Mouse (Mus musculus) c-Kit-positive CD71-positive TER-119-negative erythroid progenitor cells, embryonic 14.5 days (primary cell): Measurements from ENCODE around the gene Zfp219.

Source experiments
- DNase-seq: peaks from one replicate; pipeline ENCODE4 v3.0.0-alpha.2; 2013; ENCODE audit warnings: low read depth

Gene Zfp219

DNA sequence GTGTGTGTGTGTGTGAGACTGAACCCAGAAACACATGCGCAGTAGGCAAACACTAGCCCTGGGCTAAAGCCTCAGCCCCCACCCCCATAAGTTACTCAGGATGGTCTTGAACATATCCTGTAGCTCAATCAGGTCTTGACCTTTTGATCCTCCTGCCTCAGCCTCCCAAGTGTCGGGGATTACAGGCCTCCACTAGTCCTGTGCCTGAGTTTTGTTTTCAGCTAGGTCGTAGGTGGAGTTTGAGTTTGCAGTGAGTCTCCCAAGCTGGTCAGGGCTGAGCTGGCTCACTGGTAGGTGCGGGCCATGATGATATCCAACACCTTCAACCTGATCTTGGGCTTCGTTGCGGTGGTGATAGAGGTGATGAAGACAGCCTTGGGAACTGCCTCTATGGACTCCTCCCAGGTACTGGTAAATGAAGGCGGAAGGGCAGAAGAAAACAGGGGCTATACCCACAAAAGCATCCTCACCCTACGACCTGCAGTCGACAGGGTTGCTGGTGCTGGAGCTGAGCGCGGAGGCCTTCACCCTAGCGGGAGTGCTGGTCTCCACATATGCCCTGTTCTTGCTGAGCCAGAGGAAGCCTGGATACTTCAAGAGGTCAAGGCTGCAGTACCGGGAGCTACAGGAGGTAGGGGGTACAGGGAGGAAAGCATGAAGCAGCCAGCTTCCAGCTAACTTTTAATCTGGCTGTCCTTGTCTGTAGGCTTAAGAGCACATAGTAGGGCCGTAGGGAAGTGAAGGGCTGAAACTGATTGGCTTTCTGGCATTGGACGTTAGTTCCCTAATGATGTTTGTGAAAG, 2.1 kb downstream of the Zfp219 start:
- DNase-seq = no peak

DNA sequence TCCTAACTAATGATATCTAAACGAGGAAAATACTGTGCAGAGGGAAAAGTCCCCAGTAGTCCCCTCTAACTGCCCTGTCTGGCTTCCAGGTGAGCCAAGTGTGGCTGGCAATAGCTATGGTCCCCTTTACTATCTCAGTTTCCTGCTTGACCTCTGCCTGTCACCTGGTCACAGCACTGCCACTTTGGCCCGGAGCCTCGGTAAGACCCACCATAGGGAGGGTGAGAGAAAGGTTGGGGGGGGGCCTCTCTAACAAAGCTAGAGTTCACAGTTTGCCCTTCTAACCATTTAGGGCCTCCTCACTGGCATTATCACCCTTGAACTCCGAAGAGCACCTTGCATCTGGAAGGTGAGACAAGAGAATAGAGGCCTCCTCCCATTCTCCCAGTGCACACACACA, 2.9 kb downstream of the Zfp219 start:
- DNase-seq = no peak

DNA sequence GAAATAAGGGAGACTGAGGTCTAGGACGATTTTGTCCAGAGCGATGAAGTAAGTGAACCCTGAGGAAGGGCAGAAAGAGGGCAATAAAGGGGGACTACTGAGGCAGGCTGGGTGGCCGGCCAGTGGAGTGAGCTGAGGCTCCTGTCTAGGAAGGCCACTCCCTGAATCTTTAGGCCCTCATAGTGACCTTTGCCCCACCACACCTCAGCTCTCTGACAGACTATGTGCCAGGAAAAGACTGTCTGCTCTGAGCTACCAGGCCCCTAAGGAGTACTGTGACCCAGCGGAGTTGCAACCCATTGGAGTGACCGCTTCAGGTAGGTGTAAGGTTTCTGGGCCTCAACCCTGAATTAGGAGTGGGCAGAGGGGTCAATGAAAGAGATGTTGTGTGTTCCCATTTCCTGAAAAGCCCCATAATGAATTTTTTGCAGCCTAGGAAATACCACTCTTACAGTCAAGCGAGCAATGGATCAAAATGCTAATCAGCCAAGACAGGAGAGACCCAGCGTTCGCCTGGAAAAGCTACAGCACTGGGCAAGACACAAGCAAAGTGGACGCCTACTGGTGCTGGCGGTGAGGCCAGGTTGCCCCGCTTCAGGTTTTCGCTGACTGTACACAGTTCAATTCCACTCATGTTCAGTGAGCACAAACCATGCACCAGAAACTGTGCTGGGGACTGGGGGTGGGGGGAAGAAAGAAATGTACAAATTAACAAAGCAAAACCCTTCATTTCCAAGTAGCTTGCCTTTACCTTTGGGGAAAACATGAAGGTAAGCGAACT, 3.7 kb downstream of the Zfp219 start:
- DNase-seq = no peak

DNA sequence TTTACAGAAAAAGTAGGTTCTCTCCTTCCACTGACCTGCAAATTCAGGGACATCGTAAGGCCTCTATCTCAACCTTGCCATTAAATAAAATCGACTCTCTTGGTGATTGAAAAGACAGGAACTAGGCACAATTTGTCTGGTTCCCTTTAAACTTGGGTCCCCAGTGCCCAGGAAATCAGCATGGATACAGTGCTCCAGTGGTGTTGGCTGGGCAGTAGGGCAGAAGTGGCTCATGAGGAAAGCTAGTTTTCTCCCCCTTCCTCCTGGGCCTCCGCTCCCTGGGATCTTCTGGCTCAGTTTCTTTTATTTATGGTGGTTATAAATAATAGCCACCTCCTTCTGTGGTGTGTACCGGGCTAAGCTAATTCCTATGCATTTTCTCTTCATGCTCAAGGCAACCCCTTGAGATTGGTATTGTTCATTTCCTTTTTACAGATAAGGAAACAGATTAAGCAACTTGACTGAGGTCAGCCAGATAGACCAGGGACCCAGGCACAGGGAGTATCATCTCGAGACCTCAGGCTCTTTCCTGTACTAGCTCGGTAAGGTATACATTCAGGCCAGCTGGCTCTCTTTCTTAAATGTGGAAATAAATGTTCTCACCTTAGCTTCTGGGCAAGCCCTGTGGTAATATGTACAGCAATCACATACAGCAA, 5.0 kb downstream of the Zfp219 start, which contains the start of gene Tmem253:
Tmem253 (plus strand) TSS at position 214 of the 656 bp plus-strand sequence.
- no peak for DNase-seq

DNA sequence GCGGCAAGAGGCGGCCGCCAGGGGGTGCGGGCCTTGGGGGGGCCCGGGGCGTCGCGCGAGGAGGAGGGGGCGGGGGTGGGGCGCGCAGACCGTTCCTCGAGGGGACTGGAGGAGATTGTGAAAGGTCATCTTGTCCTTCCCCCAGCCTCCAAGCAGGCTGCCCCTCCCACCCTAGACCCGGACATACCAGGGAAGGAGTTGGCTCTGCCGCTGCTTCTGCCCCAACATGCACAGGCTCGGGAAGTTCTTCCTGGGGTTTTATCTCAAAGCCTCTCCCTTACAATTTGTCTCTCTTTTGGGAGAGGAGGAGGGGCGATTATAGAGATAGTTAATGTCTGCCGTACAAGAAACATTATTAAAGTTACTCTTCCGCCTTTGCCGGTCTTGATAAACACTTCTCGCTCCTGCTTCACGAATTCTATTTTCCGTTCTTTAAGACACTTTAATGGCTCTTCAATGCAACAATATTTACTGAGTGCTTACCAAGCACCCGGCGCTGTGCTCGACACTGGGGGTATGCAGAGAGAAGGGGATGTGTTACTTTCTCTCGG, 5.7 kb downstream of the Zfp219 start:
- no peak for DNase-seq

DNA sequence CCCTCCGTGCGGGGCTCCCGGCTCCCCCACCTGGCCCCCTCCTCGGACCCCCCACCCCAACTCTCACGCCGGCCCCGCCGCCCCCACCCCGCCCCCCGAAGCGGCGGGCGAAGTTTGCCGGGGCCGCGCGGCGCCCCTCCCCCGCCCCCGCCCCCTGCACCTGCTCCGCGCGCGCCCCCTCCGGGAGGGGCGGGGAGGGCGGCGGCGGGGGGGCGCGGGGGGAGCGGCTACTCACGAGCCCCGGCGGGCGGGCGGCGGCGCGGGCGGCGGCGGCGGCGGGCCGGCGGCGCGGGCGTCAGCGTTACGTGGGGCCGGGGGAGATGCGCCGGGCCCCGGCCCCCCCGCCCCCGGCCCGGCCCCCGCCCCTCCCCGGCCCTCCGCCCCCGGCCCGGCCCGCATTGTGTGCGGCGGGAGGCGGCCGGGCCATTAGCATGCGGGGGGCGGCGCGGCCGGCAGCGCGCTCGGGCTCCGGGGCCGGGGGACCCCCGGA, 6.2 kb downstream of the Zfp219 start:
- no peak for DNase-seq

DNA sequence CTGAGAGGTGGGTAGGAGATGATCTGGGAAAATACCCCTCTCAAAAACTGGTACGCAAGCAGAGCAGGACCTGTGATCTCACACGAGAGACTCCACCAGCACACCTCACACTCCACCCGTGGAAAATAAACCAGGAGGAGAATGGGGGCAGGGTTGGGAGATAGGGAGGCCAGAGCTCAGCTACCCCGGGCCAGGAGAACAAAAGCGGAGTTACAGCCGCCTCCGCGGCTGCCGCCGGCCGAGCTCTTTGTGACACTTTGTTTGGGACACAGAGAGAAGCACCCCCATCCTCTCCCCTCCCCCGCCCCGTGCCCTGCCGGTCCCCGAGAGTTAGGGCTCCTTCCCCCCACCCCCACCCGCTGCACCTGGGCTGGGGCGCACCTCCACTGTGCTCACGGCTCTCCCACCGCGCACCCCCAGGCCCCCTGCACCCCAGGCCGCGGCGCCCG, 6.7 kb downstream of the Zfp219 start:
- no peak for DNase-seq

DNA sequence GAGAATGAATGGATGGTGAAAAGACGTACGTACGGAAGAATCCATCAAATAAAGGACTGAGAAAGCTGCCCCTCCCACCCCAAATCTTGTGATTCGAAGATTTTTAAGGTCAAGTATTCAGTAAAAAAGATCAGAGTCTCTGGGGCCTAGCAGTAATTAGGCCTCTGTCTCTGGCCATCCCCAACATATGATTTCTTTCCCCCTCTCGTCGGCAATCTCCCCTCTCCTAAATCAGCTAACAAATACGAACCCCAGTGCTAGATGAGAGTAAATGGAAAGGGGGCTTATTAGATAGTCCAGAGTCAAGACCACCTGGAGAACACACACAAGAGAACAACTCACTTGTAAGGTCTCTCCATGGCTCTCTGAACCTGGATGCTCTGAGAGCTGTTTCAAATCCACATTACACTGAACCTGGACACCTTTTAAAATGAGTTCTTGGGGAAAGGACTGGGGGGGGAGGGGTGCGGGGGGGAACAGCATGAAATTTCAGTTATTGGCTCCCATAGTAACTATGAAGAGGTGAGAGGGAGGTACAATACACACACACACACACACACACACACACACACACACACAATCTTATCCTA, 7.4 kb downstream of the Zfp219 start:
- DNase-seq = no peak

DNA sequence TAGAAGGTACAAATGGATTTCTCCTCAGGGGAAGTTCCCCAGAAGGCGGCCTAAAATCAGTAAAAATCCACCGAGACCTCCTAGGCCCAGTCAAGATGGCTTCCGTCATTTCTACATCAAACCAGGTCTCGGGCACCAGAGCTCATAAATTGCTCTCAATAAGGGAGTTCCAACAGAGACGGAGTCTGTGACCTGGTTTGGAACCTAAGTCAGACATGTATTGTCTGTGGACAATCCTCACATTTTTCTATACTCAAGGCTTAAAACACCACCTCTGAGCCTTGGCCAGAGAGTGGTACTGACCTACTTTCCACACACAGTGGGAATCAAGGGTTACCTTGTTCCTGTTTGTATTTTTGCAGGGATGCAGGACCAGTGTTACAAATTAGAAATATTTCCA, 8.0 kb downstream of the Zfp219 start:
- no peak for DNase-seq

DNA sequence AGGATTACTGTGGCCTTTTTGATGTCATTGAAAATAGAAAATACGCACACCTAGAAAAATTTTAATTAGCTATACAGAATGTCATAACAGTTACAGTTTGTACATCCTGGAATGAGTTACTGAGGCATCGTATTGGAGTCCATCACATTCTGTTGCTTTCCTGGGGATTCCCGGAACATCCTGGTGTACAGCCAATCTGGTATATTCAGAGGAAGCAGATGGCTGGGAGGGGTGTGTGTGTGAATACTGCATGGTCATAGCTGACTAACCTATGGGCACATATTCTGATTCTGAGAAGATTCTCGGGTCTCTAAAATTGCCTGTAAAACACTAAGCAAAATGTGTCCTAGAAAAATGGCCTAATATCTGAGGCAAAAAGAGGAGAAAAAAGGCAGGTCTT, 8.4 kb downstream of the Zfp219 start:
- DNase-seq = no peak

DNA sequence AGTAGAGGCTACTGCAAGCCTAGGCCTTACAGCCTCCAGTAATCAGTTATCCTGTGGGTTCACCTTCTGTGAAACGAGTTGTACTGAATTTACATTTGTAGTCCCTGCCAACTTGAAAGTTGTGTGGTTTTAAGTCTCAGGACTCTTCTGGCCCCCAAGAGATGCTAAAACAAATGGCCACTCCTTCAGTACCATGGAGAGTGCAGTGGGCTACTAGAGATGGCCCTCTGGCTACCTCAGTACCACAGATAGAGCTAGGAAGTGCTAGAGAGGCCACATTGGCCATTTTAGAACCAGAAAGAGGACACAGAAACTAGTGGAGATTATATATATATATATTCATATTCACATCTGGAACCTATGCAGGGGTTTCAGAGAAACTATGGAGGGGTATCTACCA, 8.8 kb downstream of the Zfp219 start:
- no peak for DNase-seq

DNA sequence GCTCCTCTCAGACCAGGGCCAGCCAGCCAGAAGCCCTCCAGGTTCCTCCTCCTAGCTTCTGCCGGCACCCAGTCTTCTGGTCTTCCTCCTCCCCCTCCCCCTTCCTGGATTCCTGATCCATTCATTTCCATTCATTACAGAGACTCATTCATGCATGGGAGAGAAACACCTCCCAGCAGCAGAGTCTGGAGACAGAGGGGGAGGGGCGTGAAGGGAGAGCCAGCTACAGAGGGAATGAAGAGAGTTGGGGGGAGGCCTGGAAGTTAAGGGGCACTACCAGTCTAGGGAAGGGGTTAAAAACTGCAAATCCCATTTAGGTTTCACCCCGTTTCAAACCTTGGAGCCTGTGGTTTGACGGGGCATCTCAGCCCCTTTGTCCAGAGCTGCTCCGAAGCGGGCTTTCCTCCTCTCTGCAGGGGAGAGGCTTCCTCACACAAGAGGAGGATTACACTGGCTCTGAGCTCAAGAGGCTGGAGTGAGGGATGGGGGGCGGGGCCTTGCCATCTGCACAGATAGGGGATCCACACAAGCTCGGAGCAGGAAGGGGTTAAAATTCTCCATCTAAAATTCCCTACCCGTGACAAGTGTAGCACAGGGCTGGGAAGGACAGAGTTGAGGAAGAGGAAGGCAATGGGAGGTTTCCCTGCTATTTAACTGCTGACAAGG, 10.0 kb downstream of the Zfp219 start:
- DNase-seq = no peak

DNA sequence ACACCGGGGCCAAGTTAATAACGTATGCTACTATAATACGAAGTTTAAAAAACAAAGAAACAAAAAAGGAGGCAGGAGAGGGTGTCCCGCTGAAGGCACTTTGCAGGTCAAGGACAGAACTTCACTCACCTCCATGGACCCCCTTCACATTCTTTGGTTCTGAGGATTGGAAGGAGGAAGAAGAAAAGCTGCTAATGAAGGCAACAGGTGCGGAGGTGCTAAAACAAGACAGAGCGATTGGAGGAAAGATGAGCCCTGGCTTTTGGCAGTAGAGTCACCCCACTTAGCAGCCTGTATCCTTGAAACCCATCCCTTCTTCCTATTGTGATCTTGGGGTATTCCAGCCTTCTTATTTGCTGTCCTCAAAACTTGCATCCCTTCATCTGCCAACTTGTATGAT, 10.7 kb downstream of the Zfp219 start:
- DNase-seq = no peak

DNA sequence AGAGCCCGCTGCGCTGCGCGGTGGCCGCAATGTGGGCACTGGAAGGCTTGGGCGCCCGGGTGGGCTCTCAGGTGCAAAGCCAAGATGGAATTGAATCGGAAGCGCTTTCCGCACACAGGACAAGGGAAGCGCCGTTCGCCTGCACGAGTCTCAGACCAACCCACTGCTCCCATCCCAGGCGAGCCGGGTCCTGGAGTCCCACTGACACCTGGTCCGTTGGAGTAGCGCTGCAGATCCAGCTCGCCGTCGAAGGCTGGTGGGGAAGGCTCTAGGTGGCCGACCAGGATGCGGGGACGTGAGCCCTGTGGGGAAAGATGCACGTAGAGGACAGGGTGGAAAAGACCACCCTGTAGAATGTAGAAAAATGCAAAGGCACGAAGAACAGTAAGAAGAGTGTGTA, 11.2 kb downstream of the Zfp219 start:
- no peak for DNase-seq

DNA sequence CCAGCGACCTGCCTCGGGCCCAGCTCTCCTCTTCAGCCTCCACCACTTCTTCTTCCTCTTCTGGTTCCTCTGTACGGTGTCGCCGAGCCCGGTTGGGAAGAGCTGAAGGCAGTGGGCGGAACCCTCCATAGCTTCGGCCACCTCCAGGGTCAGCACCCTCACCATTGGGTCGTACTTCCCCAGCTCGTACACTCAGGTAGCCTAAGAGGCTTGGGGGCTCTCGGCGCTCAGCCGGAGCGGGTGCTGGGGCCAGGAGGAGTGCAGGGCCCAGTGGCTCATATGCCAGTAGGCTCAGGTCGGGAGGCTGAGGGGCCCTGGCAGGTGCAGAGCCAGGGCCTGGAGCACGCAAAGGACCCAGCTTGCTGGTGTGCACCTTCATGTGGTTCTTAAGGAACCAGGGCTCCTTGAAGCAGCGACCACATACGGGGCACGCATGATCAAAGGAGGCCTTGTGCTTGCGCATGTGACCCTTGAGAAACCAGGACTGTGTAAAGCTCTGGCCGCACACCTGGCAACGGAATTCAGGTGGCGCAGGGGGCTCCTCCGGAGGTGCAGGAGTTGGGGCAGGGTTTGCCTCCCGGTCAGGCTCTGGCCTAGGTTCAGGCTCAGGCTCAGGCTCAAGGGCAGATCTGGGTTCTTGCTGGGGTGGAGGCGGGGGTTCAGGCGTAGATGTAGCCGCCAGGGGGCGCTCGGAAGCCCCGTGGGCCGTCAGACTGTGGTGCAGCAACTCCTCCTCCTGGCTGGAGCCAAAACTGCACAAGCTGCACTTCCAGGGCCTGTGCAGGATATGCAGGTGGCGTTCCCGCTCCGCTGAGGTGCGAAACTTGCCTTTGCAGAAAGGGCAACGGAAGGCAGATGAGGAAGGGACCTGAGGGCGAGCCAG, 12.0 kb downstream of the Zfp219 start:
- DNase-seq = peak; percentile 76

DNA sequence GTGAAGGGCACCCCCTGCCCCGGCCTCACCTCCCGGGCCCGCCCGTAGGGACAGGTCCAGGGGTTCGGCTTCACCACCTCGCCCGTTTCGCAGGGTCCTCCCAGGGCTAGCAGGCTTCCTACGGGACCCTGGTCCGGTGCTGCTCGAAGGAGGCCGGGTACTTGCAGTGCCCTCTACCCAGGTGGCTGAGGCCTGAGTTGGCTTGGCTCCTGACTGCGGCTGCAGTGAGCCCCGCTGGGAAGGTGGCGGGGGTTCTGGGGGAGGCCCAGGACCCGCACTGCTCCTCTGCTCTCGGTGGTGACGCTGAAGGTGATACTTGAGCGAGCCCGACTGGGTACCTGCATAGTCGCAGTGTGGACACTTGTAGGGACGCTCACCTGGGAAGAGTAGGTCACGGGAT, 13.8 kb downstream of the Zfp219 start:
- no peak for DNase-seq

DNA sequence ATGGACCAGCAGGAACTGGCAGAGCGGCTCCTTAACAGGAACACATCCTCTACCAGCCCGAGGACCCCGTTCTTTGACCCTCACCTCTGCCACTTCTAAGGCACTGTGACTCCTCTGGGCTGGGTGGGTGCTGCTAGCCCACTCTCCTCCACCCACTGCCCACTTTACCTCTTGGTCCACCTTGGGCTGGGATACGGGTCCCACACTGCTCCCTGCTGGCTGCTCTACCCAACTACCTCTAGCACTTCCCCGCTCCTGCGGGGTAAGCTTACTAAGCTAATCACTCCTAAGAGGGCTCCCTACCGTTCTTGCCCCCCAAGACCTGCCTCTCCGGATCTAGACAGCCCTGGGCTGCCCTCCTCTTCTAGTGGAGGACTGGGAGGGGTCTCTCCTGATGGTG, 14.3 kb downstream of the Zfp219 start:
- no peak for DNase-seq

DNA sequence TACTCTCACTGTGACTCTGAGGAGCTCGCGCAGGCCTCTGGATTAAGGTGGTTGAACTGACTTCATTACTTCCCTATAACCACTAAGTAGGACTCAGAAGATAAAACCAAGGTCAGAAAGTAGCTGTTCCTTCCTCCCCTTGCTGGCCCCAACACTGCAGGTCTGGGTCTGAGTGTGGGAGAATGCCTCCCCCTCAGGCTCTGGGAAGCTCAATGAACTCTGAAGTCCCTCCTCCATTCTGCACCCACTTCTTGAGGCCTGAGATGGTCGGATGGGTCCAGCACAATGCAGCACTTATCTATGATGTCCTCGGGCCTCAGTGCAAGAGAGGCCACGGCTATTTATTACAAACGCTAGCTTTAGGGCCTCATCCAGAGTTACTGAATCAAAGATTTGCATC, 14.9 kb downstream of the Zfp219 start:
- no peak for DNase-seq

DNA sequence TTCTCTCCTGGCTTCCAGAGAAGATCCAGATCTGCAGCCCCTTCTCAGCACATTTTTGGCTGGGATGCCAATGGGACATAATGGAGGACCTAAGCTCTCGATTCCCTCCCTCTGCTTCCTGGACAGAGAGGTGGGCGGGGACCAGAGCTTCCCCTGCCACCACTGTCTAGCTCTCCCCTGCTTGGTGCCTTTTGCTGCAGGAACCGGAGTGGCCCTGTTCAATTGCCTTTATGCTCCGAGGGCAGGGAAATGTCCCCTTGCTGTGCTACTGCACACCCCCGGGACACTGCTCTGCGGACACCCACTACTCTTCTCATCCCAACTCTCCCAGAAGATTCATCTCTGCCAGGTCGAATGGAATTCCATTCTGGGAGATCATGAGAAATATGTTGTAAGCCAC, 15.4 kb downstream of the Zfp219 start:
- DNase-seq = no peak

DNA sequence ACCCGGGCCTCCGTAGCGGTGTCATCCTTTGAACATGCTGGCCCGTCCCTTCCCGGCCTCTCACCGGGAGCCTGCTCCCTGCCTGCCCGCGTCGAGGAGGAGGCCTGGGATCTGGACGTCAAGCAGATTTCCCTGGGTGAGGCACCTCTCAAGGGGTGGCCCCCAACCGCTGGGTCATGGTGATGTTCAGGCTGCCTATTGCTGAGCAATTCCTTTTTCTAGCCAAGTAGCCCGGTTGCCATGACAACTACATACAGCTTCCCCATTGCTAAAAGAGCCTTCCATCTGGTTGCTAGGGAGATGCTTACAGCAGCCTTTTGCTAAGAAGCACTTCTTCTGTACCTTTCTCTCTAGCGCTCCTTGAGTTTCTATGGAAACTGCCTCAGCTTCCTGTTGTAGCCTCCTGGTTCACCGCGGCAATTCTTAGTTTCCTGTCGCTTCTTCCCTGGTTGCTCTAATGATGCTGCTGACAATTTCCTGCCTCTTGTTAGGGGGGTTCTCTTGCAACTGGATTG, 16.5 kb downstream of the Zfp219 start:
- no peak for DNase-seq
